Mouse (Mus musculus): Measurements from ENCODE around the gene Prtn3.

- TF ChIP-seq CTCF (IDR thresholded peaks at IDR 0.05; ENCODE audit: borderline replicate concordance, insufficient read depth, low read depth, low read length) (no peak), POLR2A (IDR thresholded peaks at IDR 0.05; ENCODE audit: borderline replicate concordance, insufficient read depth, low read length) (no peak)
Observed at GRCm38 (mm10) chr10:79889386-79889785, 15.1 kb downstream of the Prtn3 start.
